Mouse (Mus musculus): Measurements from ENCODE around the gene Gadl1.
"Not testable (repeated sequence)": the region's sequence is repeated elsewhere in the genome, so short reads cannot be mapped to it uniquely, and the experiment has no call there.

Gadl1 gene

GRCm38 (mm10) chr9:116029076-116029475, 119.8 kb downstream of the Gadl1 start:
- peak; percentile 7 for DNase-seq (ENCODE audit: low spot score)

GRCm38 (mm10) chr9:116032711-116033110, 123.5 kb downstream of the Gadl1 start:
- DNase-seq (ENCODE audit: low spot score) = no peak

- DNase-seq (ENCODE audit: low spot score) = no peak
Observed at GRCm38 (mm10) chr9:116038275-116038674, 129.0 kb downstream of the Gadl1 start.

GRCm38 (mm10) chr9:116039981-116040380, 130.7 kb downstream of the Gadl1 start:
- no peak for DNase-seq (ENCODE audit: low spot score)

- DNase-seq (ENCODE audit: low spot score) = not testable (repeated sequence)
Observed at GRCm38 (mm10) chr9:116040852-116041251, 131.6 kb downstream of the Gadl1 start.

- DNase-seq (ENCODE audit: low spot score) = no peak
Observed at GRCm38 (mm10) chr9:116041369-116041768, 132.1 kb downstream of the Gadl1 start.

GRCm38 (mm10) chr9:116041787-116042186, 132.5 kb downstream of the Gadl1 start:
- DNase-seq (ENCODE audit: low spot score) = peak; percentile 45

GRCm38 (mm10) chr9:116049985-116050384, 140.7 kb downstream of the Gadl1 start:
- DNase-seq (ENCODE audit: low spot score) = no peak

- no peak for DNase-seq (ENCODE audit: low spot score)
Observed at GRCm38 (mm10) chr9:116053976-116054375, 144.7 kb downstream of the Gadl1 start.

- no peak for DNase-seq (ENCODE audit: low spot score)
Observed at GRCm38 (mm10) chr9:116058475-116058874, 149.2 kb downstream of the Gadl1 start.

- DNase-seq (ENCODE audit: low spot score) = no peak
Observed at GRCm38 (mm10) chr9:116059156-116059555, 149.9 kb downstream of the Gadl1 start.

- no peak for DNase-seq (ENCODE audit: low spot score)
Observed at GRCm38 (mm10) chr9:116060691-116061090, 151.4 kb downstream of the Gadl1 start.

GRCm38 (mm10) chr9:116064774-116065173, 155.5 kb downstream of the Gadl1 start:
- peak; percentile 16 for DNase-seq (ENCODE audit: low spot score)

GRCm38 (mm10) chr9:116071561-116071960, 162.3 kb downstream of the Gadl1 start:
- DNase-seq (ENCODE audit: low spot score) = not testable (repeated sequence)

- no peak for DNase-seq (ENCODE audit: low spot score)
Observed at GRCm38 (mm10) chr9:116076163-116076562, 166.9 kb downstream of the Gadl1 start.

GRCm38 (mm10) chr9:116076946-116077345, 167.7 kb downstream of the Gadl1 start:
- no peak for DNase-seq (ENCODE audit: low spot score)

- DNase-seq (ENCODE audit: low spot score) = no peak
Observed at GRCm38 (mm10) chr9:116077419-116077818, 168.2 kb downstream of the Gadl1 start.

GRCm38 (mm10) chr9:116081781-116082180, 172.5 kb downstream of the Gadl1 start:
- no peak for DNase-seq (ENCODE audit: low spot score)

GRCm38 (mm10) chr9:116083300-116083699, 174.0 kb downstream of the Gadl1 start:
- DNase-seq (ENCODE audit: low spot score) = no peak

GRCm38 (mm10) chr9:116083726-116084323, 174.6 kb downstream of the Gadl1 start:
- DNase-seq (ENCODE audit: low spot score) = no peak

- DNase-seq (ENCODE audit: low spot score) = no peak
Observed at GRCm38 (mm10) chr9:116084324-116084931, 175.2 kb downstream of the Gadl1 start.

- no peak for DNase-seq (ENCODE audit: low spot score)
Observed at GRCm38 (mm10) chr9:116085999-116086398, 176.7 kb downstream of the Gadl1 start.

- DNase-seq (ENCODE audit: low spot score) = no peak
Observed at GRCm38 (mm10) chr9:116087263-116087662, 178.0 kb downstream of the Gadl1 start.

GRCm38 (mm10) chr9:116087880-116088279, 178.6 kb downstream of the Gadl1 start:
- DNase-seq (ENCODE audit: low spot score) = peak; percentile 12
